Mouse (Mus musculus) brain, embryonic 14.5 days (tissue): ENCODE results near the gene Camta1.

Experiments used
- CTCF ChIP-seq: fragments of 200-500 bp; IDR thresholded peaks from 2 replicates; pipeline ENCODE4 v1.5.1; 2012; ENCODE audit warnings: inconsistent platforms, mild to moderate bottlenecking, moderate library complexity, borderline replicate concordance; ENCODE audit not compliant: insufficient read depth, insufficient read length; ENCODE audit errors: extremely low read depth
- POLR2A ChIP-seq: fragments of 200-500 bp; IDR thresholded peaks from 2 replicates; pipeline ENCODE4 v1.6.1; 2012; ENCODE audit warnings: mild to moderate bottlenecking, inconsistent platforms, borderline replicate concordance; ENCODE audit not compliant: poor library complexity, insufficient read depth, insufficient read length, severe bottlenecking; ENCODE audit errors: extremely low read depth

GRCm38 (mm10) chr4:151618420-151619310 is 243.0 kb downstream of the Camta1 start:
- TF ChIP-seq CTCF, result no peak
- no peak for TF ChIP-seq POLR2A
